Mouse (Mus musculus): ENCODE results near the gene Plekha6. TPM values are rescaled to one million over a fixed set of nuclear protein-coding genes. Genes with fewer than 3 reads are reported as not detected.

Plekha6 gene
- polyA plus RNA-seq, 1 experiment from 2014 or later = 17.7 TPM

- Histone ChIP-seq H3K9ac (ENCODE audit: low read length) (0 out of 2 replicates have a peak overlapping the region, but pooled peaks have one; percentile 42), H3K9me3 (replicated peaks; ENCODE audit: control insufficient read depth, low read length) (no peaks in the 10 kb centered on the region), H3K4me3 (replicated peaks; ENCODE audit: low read length) (peak overlapping the region; percentile 19; the same call in 1 of the 2 replicates), H3K4me1 (ENCODE audit: control insufficient read depth, insufficient read depth, low read length) (peaks cover 16% of the 10 kb centered on the region), H3K27ac (ENCODE audit: low read length) (peak overlapping the region; percentile 82), H3K36me3 (ENCODE audit: control insufficient read depth, insufficient read depth, low read length) (no peaks in the 10 kb centered on the region), H3K27me3 (ENCODE audit: control insufficient read depth, insufficient read depth, low read length) (peaks cover 12% of the 10 kb centered on the region), H3K4me2 (ENCODE audit: low read depth, low read length) (peak overlapping the region; percentile 47)
- 20% methylated on average over 7 of the region's 7 CpGs for WGBS
- ATAC-seq (ENCODE audit: insufficient read depth, low FRiP score) = no peak
These were observed 4.9 kb upstream of the Plekha6 start for GRCm38 (mm10) chr1:133159128-133159564.

GRCm38 (mm10) chr1:133161559-133161958 is 2.5 kb upstream of the Plekha6 start:
- 40% methylated on average over 4 of the region's 4 CpGs for WGBS
- peak overlapping the region; percentile 78 for H3K27ac ChIP-seq (ENCODE audit: low read length)
- H3K36me3 ChIP-seq (ENCODE audit: control insufficient read depth, insufficient read depth, low read length) = no peaks in the 10 kb centered on the region
- H3K9me3 ChIP-seq (replicated peaks; ENCODE audit: control insufficient read depth, low read length) = no peaks in the 10 kb centered on the region
- peak overlapping the region; percentile 93; the same call in 1 of the 2 replicates for H3K4me2 ChIP-seq (ENCODE audit: low read depth, low read length)
- H3K4me3 ChIP-seq (replicated peaks; ENCODE audit: low read length) = no peak overlapping the region
- H3K9ac ChIP-seq (ENCODE audit: low read length) = no peak overlapping the region
- peak; percentile 51; the same call in 1 of the 2 replicates for ATAC-seq (ENCODE audit: insufficient read depth, low FRiP score)
- peaks cover 19% of the 10 kb centered on the region for H3K4me1 ChIP-seq (ENCODE audit: control insufficient read depth, insufficient read depth, low read length)
- peaks cover 15% of the 10 kb centered on the region for H3K27me3 ChIP-seq (ENCODE audit: control insufficient read depth, insufficient read depth, low read length)

- Histone ChIP-seq H3K4me2 (ENCODE audit: low read depth, low read length) (peak overlapping the region; percentile 93; the same call in 1 of the 2 replicates), H3K9me3 (replicated peaks; ENCODE audit: control insufficient read depth, low read length) (no peaks in the 10 kb centered on the region), H3K4me1 (ENCODE audit: control insufficient read depth, insufficient read depth, low read length) (peaks cover 19% of the 10 kb centered on the region), H3K27ac (ENCODE audit: low read length) (peak overlapping the region; percentile 78), H3K9ac (ENCODE audit: low read length) (no peak overlapping the region), H3K27me3 (ENCODE audit: control insufficient read depth, insufficient read depth, low read length) (peaks cover 15% of the 10 kb centered on the region), H3K36me3 (ENCODE audit: control insufficient read depth, insufficient read depth, low read length) (no peaks in the 10 kb centered on the region), H3K4me3 (replicated peaks; ENCODE audit: low read length) (no peak overlapping the region)
- WGBS = 52% methylated on average over 10 of the region's 10 CpGs
- ATAC-seq (ENCODE audit: insufficient read depth, low FRiP score) = peak; percentile 25; the same call in 1 of the 2 replicates
These were observed 2.0 kb upstream of the Plekha6 start for GRCm38 (mm10) chr1:133162046-133162445.

GRCm38 (mm10) chr1:133162981-133163380 is 1.0 kb upstream of the Plekha6 start:
- Histone ChIP-seq H3K9ac (ENCODE audit: low read length) (no peak overlapping the region), H3K4me3 (replicated peaks; ENCODE audit: low read length) (peak overlapping the region; percentile 64), H3K36me3 (ENCODE audit: control insufficient read depth, insufficient read depth, low read length) (no peaks in the 10 kb centered on the region), H3K27ac (ENCODE audit: low read length) (peak overlapping the region; percentile 78), H3K4me2 (ENCODE audit: low read depth, low read length) (peak overlapping the region; percentile 93), H3K4me1 (ENCODE audit: control insufficient read depth, insufficient read depth, low read length) (peaks cover 21% of the 10 kb centered on the region), H3K9me3 (replicated peaks; ENCODE audit: control insufficient read depth, low read length) (no peaks in the 10 kb centered on the region), H3K27me3 (ENCODE audit: control insufficient read depth, insufficient read depth, low read length) (peaks cover 15% of the 10 kb centered on the region)
- 35% methylated on average over 8 of the region's 8 CpGs for WGBS
- no peak for ATAC-seq (ENCODE audit: insufficient read depth, low FRiP score)

GRCm38 (mm10) chr1:133164591-133165011 is 591 bp downstream of the Plekha6 start:
- peak overlapping the region; percentile 93 for H3K4me2 ChIP-seq (ENCODE audit: low read depth, low read length)
- H3K27ac ChIP-seq (ENCODE audit: low read length) = peak overlapping the region; percentile 78
- no peaks in the 10 kb centered on the region for H3K36me3 ChIP-seq (ENCODE audit: control insufficient read depth, insufficient read depth, low read length)
- H3K27me3 ChIP-seq (ENCODE audit: control insufficient read depth, insufficient read depth, low read length) = peaks cover 15% of the 10 kb centered on the region
- peak overlapping the region; percentile 81 for H3K9ac ChIP-seq (ENCODE audit: low read length)
- peak overlapping the region; percentile 64 for H3K4me3 ChIP-seq (replicated peaks; ENCODE audit: low read length)
- WGBS = 5% methylated on average over 10 of the region's 10 CpGs
- H3K9me3 ChIP-seq (replicated peaks; ENCODE audit: control insufficient read depth, low read length) = no peaks in the 10 kb centered on the region
- H3K4me1 ChIP-seq (ENCODE audit: control insufficient read depth, insufficient read depth, low read length) = peaks cover 25% of the 10 kb centered on the region
- peak; percentile 68 for ATAC-seq (ENCODE audit: insufficient read depth, low FRiP score)

GRCm38 (mm10) chr1:133165111-133165510 is 1.1 kb downstream of the Plekha6 start:
- H3K9me3 ChIP-seq (replicated peaks; ENCODE audit: control insufficient read depth, low read length) = no peaks in the 10 kb centered on the region
- H3K4me2 ChIP-seq (ENCODE audit: low read depth, low read length) = peak overlapping the region; percentile 93
- peak overlapping the region; percentile 64 for H3K4me3 ChIP-seq (replicated peaks; ENCODE audit: low read length)
- H3K9ac ChIP-seq (ENCODE audit: low read length) = peak overlapping the region; percentile 81; the same call in 1 of the 2 replicates
- H3K27me3 ChIP-seq (ENCODE audit: control insufficient read depth, insufficient read depth, low read length) = peaks cover 15% of the 10 kb centered on the region
- H3K36me3 ChIP-seq (ENCODE audit: control insufficient read depth, insufficient read depth, low read length) = no peaks in the 10 kb centered on the region
- H3K27ac ChIP-seq (ENCODE audit: low read length) = peak overlapping the region; percentile 78
- 25% methylated on average over 11 of the region's 11 CpGs for WGBS
- peaks cover 25% of the 10 kb centered on the region for H3K4me1 ChIP-seq (ENCODE audit: control insufficient read depth, insufficient read depth, low read length)
- no peak for ATAC-seq (ENCODE audit: insufficient read depth, low FRiP score)

GRCm38 (mm10) chr1:133168318-133169060 is 4.5 kb downstream of the Plekha6 start:
- Histone ChIP-seq H3K4me2 (ENCODE audit: low read depth, low read length) (peak overlapping the region; percentile 34), H3K9ac (ENCODE audit: low read length) (peak overlapping the region; percentile 22; the same call in 1 of the 2 replicates), H3K9me3 (replicated peaks; ENCODE audit: control insufficient read depth, low read length) (no peaks in the 10 kb centered on the region), H3K4me3 (replicated peaks; ENCODE audit: low read length) (peak overlapping the region; percentile 23; the same call in 1 of the 2 replicates), H3K4me1 (ENCODE audit: control insufficient read depth, insufficient read depth, low read length) (peaks cover 18% of the 10 kb centered on the region), H3K27ac (ENCODE audit: low read length) (no peak overlapping the region), H3K36me3 (ENCODE audit: control insufficient read depth, insufficient read depth, low read length) (no peaks in the 10 kb centered on the region), H3K27me3 (ENCODE audit: control insufficient read depth, insufficient read depth, low read length) (peaks cover 3% of the 10 kb centered on the region; the same call in 1 of the 2 replicates)
- 24% methylated on average over 19 of the region's 19 CpGs for WGBS
- ATAC-seq (ENCODE audit: insufficient read depth, low FRiP score) = no peak

- Histone ChIP-seq H3K4me3 (replicated peaks; ENCODE audit: low read length) (no peak overlapping the region), H3K27ac (ENCODE audit: low read length) (no peak overlapping the region), H3K9ac (ENCODE audit: low read length) (no peak overlapping the region), H3K4me1 (ENCODE audit: control insufficient read depth, insufficient read depth, low read length) (peaks cover 13% of the 10 kb centered on the region), H3K27me3 (ENCODE audit: control insufficient read depth, insufficient read depth, low read length) (no peaks in the 10 kb centered on the region), H3K36me3 (ENCODE audit: control insufficient read depth, insufficient read depth, low read length) (no peaks in the 10 kb centered on the region), H3K9me3 (replicated peaks; ENCODE audit: control insufficient read depth, low read length) (no peaks in the 10 kb centered on the region), H3K4me2 (ENCODE audit: low read depth, low read length) (no peak overlapping the region)
- ATAC-seq (ENCODE audit: insufficient read depth, low FRiP score) = no peak
- 82% methylated on average over 8 of the region's 8 CpGs for WGBS
These were observed 6.2 kb downstream of the Plekha6 start for GRCm38 (mm10) chr1:133170196-133170595.

GRCm38 (mm10) chr1:133171357-133171756 is 7.3 kb downstream of the Plekha6 start:
- Histone ChIP-seq H3K4me2 (ENCODE audit: low read depth, low read length) (no peak overlapping the region), H3K9me3 (replicated peaks; ENCODE audit: control insufficient read depth, low read length) (no peaks in the 10 kb centered on the region), H3K9ac (ENCODE audit: low read length) (no peak overlapping the region), H3K4me3 (replicated peaks; ENCODE audit: low read length) (no peak overlapping the region), H3K36me3 (ENCODE audit: control insufficient read depth, insufficient read depth, low read length) (no peaks in the 10 kb centered on the region), H3K27me3 (ENCODE audit: control insufficient read depth, insufficient read depth, low read length) (no peaks in the 10 kb centered on the region), H3K4me1 (ENCODE audit: control insufficient read depth, insufficient read depth, low read length) (peaks cover 13% of the 10 kb centered on the region), H3K27ac (ENCODE audit: low read length) (no peak overlapping the region)
- no peak for ATAC-seq (ENCODE audit: insufficient read depth, low FRiP score)
- WGBS = 81% methylated on average over 9 of the region's 9 CpGs
